Mouse (Mus musculus) midbrain, embryonic 12.5 days (tissue): ENCODE measurements around the gene Gm21996. TPM values are rescaled to one million over a fixed set of nuclear protein-coding genes. Genes with fewer than 3 reads are reported as not detected.
"Not testable (repeated sequence)": the region's sequence is repeated elsewhere in the genome, so short reads cannot be mapped to it uniquely, and the experiment has no call there.

Source experiments
- ATAC-seq: fragments of 200-750 bp; cut with Nextera tagmentation; 2 replicates; pipeline ENCODE4 v1.8.0; 2017; ENCODE audit warnings: low read depth, moderate TSS enrichment, moderate library complexity; ENCODE audit not compliant: low FRiP score
- H3K27ac ChIP-seq: fragments of 300-500 bp; sonication (generic); replicated peaks from 2 replicates; pipeline ENCODE4 v1.5.1; 2016; ENCODE audit warnings: mild to moderate bottlenecking
- H3K27me3 ChIP-seq: fragments of 300-500 bp; sonication (generic); 2 replicates; pipeline ENCODE4 v1.6.1; 2016; ENCODE audit warnings: mild to moderate bottlenecking
- H3K36me3 ChIP-seq: fragments of 300-500 bp; sonication (generic); 2 replicates; pipeline ENCODE4 v1.6.1; 2016
- H3K4me1 ChIP-seq: fragments of 300-500 bp; sonication (generic); 2 replicates; pipeline ENCODE4 v1.6.1; 2016
- H3K4me2 ChIP-seq: fragments of 300-500 bp; sonication (generic); replicated peaks from 2 replicates; pipeline ENCODE4 v1.6.1; 2016; ENCODE audit warnings: mild to moderate bottlenecking, moderate library complexity
- H3K4me3 ChIP-seq: fragments of 300-500 bp; sonication (generic); 2 replicates; pipeline ENCODE4 v1.5.1; 2016; ENCODE audit warnings: mild to moderate bottlenecking
- H3K9ac ChIP-seq: fragments of 300-500 bp; sonication (generic); replicated peaks from 2 replicates; pipeline ENCODE4 v1.6.1; 2016; ENCODE audit warnings: mild to moderate bottlenecking, moderate library complexity
- H3K9me3 ChIP-seq: fragments of 300-500 bp; sonication (generic); 2 replicates; pipeline ENCODE4 v1.6.1; 2016; ENCODE audit warnings: mild to moderate bottlenecking
- WGBS: fragments of 180-500 bp; shearing (Covaris S2); methylation state at CpG from one replicate; pipeline ENCODE4 v1.1.7; 2016; 5-methylcytosine and 5-hydroxymethylcytosine counted together
- polyA plus RNA-seq: library from polyadenylated mRNA; unstranded; fragments of >200 nt; fragmentation: Nextera tagmentation; extraction: Ambion mirVana; gene quantifications from 2 replicates; pipeline ENCODE4 v1.2.1, GENCODE M21; 2016

Gm21996 gene
- not detected in 2 replicates for polyA plus RNA-seq

DNA sequence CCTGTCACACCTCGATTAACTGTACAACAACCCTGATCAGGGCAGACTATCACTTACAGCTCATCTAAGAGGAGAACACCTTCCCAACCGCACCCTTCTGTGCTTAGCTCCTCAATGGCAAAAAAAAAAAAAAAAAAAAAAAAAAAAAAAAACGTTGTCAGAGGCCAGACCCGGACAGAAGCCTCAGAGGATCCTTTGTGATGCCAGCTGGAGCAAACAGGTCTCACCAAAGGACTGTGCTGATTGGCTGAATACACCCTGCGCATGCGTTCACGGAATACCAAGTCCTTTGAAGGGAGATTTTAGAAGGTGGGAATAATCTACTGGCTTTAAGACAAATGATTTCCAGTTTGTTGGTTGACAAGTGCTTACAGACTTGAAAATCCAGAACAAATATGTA, at the start of gene Gm21996:
TSS of gene Gm21996 (minus strand) at position 101 of the 400 bp plus-strand sequence.
- H3K9me3 ChIP-seq, H3K4me3 ChIP-seq, H3K27me3 ChIP-seq, H3K27ac ChIP-seq, H3K4me1 ChIP-seq, H3K36me3 ChIP-seq, H3K4me2 ChIP-seq, H3K9ac ChIP-seq, ATAC-seq: not testable (repeated sequence)
- no CpG with 5 or more reads among the region's 7 CpGs for WGBS
